Mouse (Mus musculus) liver, embryonic 15.5 days (tissue): ENCODE results near the gene H2al1i. TPM values are rescaled to one million over a fixed set of nuclear protein-coding genes. Genes with fewer than 3 reads are reported as not detected.
"Not testable (repeated sequence)": the region's sequence is repeated elsewhere in the genome, so short reads cannot be mapped to it uniquely, and the experiment has no call there.

Experiments
- ATAC-seq: fragments of 200-750 bp; cut with Nextera tagmentation; 2 replicates; pipeline ENCODE4 v1.8.0; 2017; ENCODE audit warnings: moderate number of reproducible peaks, mild to moderate bottlenecking, moderate library complexity; ENCODE audit not compliant: insufficient read depth
- H3K27ac ChIP-seq: fragments of 300-500 bp; sonication (generic); replicated peaks from 2 replicates; pipeline ENCODE4 v1.5.1; 2015; ENCODE audit warnings: mild to moderate bottlenecking, inconsistent platforms
- H3K27me3 ChIP-seq: fragments of 300-500 bp; sonication (generic); 2 replicates; pipeline ENCODE4 v1.6.1; 2015; ENCODE audit warnings: mild to moderate bottlenecking, inconsistent platforms
- H3K36me3 ChIP-seq: fragments of 300-500 bp; sonication (generic); replicated peaks from 2 replicates; pipeline ENCODE4 v1.6.1; 2015; ENCODE audit warnings: moderate library complexity, mild to moderate bottlenecking, inconsistent platforms
- H3K4me1 ChIP-seq: fragments of 300-500 bp; sonication (generic); replicated peaks from 2 replicates; pipeline ENCODE4 v1.6.1; 2015; ENCODE audit warnings: inconsistent platforms
- H3K4me2 ChIP-seq: fragments of 300-500 bp; sonication (generic); 2 replicates; pipeline ENCODE4 v1.6.1; 2015; ENCODE audit warnings: moderate library complexity, mild to moderate bottlenecking, inconsistent platforms
- H3K4me3 ChIP-seq: fragments of 300-500 bp; sonication (generic); replicated peaks from 2 replicates; pipeline ENCODE4 v1.5.1; 2015; ENCODE audit warnings: mild to moderate bottlenecking, inconsistent platforms
- H3K9ac ChIP-seq: fragments of 300-500 bp; sonication (generic); 2 replicates; pipeline ENCODE4 v1.6.1; 2015; ENCODE audit warnings: moderate library complexity, mild to moderate bottlenecking, inconsistent platforms
- H3K9me3 ChIP-seq: fragments of 300-500 bp; sonication (generic); replicated peaks from 2 replicates; pipeline ENCODE4 v1.6.1; 2016; ENCODE audit warnings: inconsistent platforms
- WGBS: fragments of 180-500 bp; shearing (Covaris S2); methylation state at CpG from one replicate; pipeline ENCODE4 v1.1.7; 2015; ENCODE audit warnings: mixed read lengths; ENCODE audit not compliant: insufficient replicate concordance; 5-methylcytosine and 5-hydroxymethylcytosine counted together
- polyA plus RNA-seq: library from polyadenylated mRNA; unstranded; fragments of >200 nt; fragmentation: Nextera tagmentation; extraction: Ambion mirVana; gene quantifications from 2 replicates; pipeline ENCODE4 v1.2.1, GENCODE M21; 2015

The H2al1i gene
- polyA plus RNA-seq, 1 experiment from 2014 or later, result not detected

GRCm38 (mm10) chrX:11321192-11321591 is 3.3 kb upstream of the H2al1i start, which contains the start of gene H2al1h:
H2al1h (plus strand) TSS chrX:11321492.
- not testable (repeated sequence) for H3K9me3 ChIP-seq

GRCm38 (mm10) chrX:11327522-11327921 is 3.1 kb downstream of the H2al1i start, which contains the start of gene H2al1j:
H2al1j (plus strand) TSS chrX:11327822.
- not testable (repeated sequence) for H3K9me3 ChIP-seq, H3K27me3 ChIP-seq, H3K9ac ChIP-seq, H3K4me3 ChIP-seq, H3K27ac ChIP-seq, ATAC-seq, H3K36me3 ChIP-seq, H3K4me1 ChIP-seq, H3K4me2 ChIP-seq
- WGBS, result 47% methylated on average over 2 of the region's 2 CpGs

More at GRCm38 (mm10) chrX:11321192-11321591, 3.3 kb upstream of the H2al1i start, which contains the start of gene H2al1h:
- H3K27ac ChIP-seq, H3K36me3 ChIP-seq, H3K4me2 ChIP-seq, H3K4me3 ChIP-seq, ATAC-seq, H3K4me1 ChIP-seq, H3K9ac ChIP-seq, H3K27me3 ChIP-seq: not testable (repeated sequence)
- WGBS, result no CpG with 5 or more reads among the region's 6 CpGs

GRCm38 (mm10) chrX:11345762-11346161 is 21.3 kb downstream of the H2al1i start:
- Histone ChIP-seq H3K9me3 (no peaks in the 10 kb centered on the region), H3K27ac (no peak overlapping the region), H3K9ac (no peak overlapping the region), H3K4me2 (no peak overlapping the region), H3K27me3 (no peaks in the 10 kb centered on the region), H3K4me1 (no peaks in the 10 kb centered on the region), H3K36me3 (no peaks in the 10 kb centered on the region), H3K4me3 (no peak overlapping the region)
- ATAC-seq, result no peak
- WGBS, result 66% methylated on average over 9 of the region's 9 CpGs

- H3K27me3 ChIP-seq, result no peaks in the 10 kb centered on the region
- no peaks in the 10 kb centered on the region for H3K9me3 ChIP-seq
- no peaks in the 10 kb centered on the region for H3K4me1 ChIP-seq
- WGBS, result 72% methylated on average over 3 of the region's 3 CpGs
- H3K27ac ChIP-seq, result no peak overlapping the region
- no peak for ATAC-seq
- H3K9ac ChIP-seq, result no peak overlapping the region
- no peak overlapping the region for H3K4me2 ChIP-seq
- no peak overlapping the region for H3K4me3 ChIP-seq
- no peaks in the 10 kb centered on the region for H3K36me3 ChIP-seq
Observed at GRCm38 (mm10) chrX:11346756-11347155, 22.3 kb downstream of the H2al1i start.

GRCm38 (mm10) chrX:11360823-11361222 is 36.4 kb downstream of the H2al1i start:
- Histone ChIP-seq H3K27ac (no peak overlapping the region), H3K27me3 (no peaks in the 10 kb centered on the region; the same call in 1 of the 2 replicates), H3K4me1 (no peaks in the 10 kb centered on the region), H3K9ac (no peak overlapping the region), H3K4me3 (no peak overlapping the region), H3K4me2 (no peak overlapping the region), H3K36me3 (no peaks in the 10 kb centered on the region), H3K9me3 (no peaks in the 10 kb centered on the region)
- no peak for ATAC-seq
- WGBS, result 33% methylated on average over 6 of the region's 6 CpGs

GRCm38 (mm10) chrX:11361261-11361660 is 36.8 kb downstream of the H2al1i start:
- no peak for ATAC-seq
- Histone ChIP-seq H3K4me3 (no peak overlapping the region), H3K4me1 (no peaks in the 10 kb centered on the region), H3K9ac (no peak overlapping the region), H3K27me3 (no peaks in the 10 kb centered on the region; the same call in 1 of the 2 replicates), H3K27ac (no peak overlapping the region), H3K36me3 (no peaks in the 10 kb centered on the region), H3K4me2 (no peak overlapping the region), H3K9me3 (no peaks in the 10 kb centered on the region)
- 28% methylated on average over 2 of the region's 2 CpGs for WGBS

GRCm38 (mm10) chrX:11363890-11364289 is 39.4 kb downstream of the H2al1i start:
- Histone ChIP-seq H3K4me1 (no peaks in the 10 kb centered on the region), H3K4me2 (no peak overlapping the region), H3K9me3 (no peaks in the 10 kb centered on the region), H3K4me3 (no peak overlapping the region), H3K27ac (no peak overlapping the region), H3K27me3 (no peaks in the 10 kb centered on the region; the same call in 1 of the 2 replicates), H3K9ac (no peak overlapping the region), H3K36me3 (no peaks in the 10 kb centered on the region)
- no peak for ATAC-seq
- WGBS, result 46% methylated on average over 6 of the region's 6 CpGs

- Histone ChIP-seq H3K27me3 (no peaks in the 10 kb centered on the region; the same call in 1 of the 2 replicates), H3K36me3 (no peaks in the 10 kb centered on the region), H3K9me3 (no peaks in the 10 kb centered on the region), H3K4me2 (no peak overlapping the region), H3K4me1 (no peaks in the 10 kb centered on the region), H3K9ac (no peak overlapping the region), H3K4me3 (no peak overlapping the region), H3K27ac (no peak overlapping the region)
- 49% methylated on average over 12 of the region's 12 CpGs for WGBS
- ATAC-seq, result no peak
Observed at GRCm38 (mm10) chrX:11365151-11365550, 40.7 kb downstream of the H2al1i start.

Other genes starting within 250 kb of the H2al1i start
- gene H2al1a, start 25.4 kb upstream of the H2al1i start, polyA plus RNA-seq, result not detected in 2 replicates
- not detected in 2 replicates for gene H2al1b, start 22.2 kb upstream of the H2al1i start, polyA plus RNA-seq
- gene H2al1c, start 19.0 kb upstream of the H2al1i start, polyA plus RNA-seq, result not detected in 2 replicates
- gene H2al1d, start 15.8 kb upstream of the H2al1i start, polyA plus RNA-seq, result not detected in 2 replicates
- not detected in 2 replicates for gene H2al1e, start 12.7 kb upstream of the H2al1i start, polyA plus RNA-seq
- gene H2al1f, start 9.5 kb upstream of the H2al1i start, polyA plus RNA-seq, result not detected in 2 replicates
- gene H2al1g, start 6.4 kb upstream of the H2al1i start, polyA plus RNA-seq, result not detected in 2 replicates
- not detected in 2 replicates for gene H2al1h, start 3.2 kb upstream of the H2al1i start, polyA plus RNA-seq
- not detected in 2 replicates for gene H2al1j, start 3.2 kb downstream of the H2al1i start, polyA plus RNA-seq